Mouse (Mus musculus): Measurements from ENCODE around the gene Nwd1.
"Not testable (repeated sequence)": the region's sequence is repeated elsewhere in the genome, so short reads cannot be mapped to it uniquely, and the experiment has no call there.

Nwd1 gene

GRCm38 (mm10) chr8:72646060-72646767 is at the start of gene Nwd1:
Gene Nwd1, plus strand, starts transcription at chr8:72646711.
- DNase-seq = peak; percentile 81

- DNase-seq = no peak
Observed at GRCm38 (mm10) chr8:72642885-72643284, 3.6 kb upstream of the Nwd1 start.

- DNase-seq = peak; percentile 44
Observed at GRCm38 (mm10) chr8:72644601-72645000, 1.9 kb upstream of the Nwd1 start.

DNA sequence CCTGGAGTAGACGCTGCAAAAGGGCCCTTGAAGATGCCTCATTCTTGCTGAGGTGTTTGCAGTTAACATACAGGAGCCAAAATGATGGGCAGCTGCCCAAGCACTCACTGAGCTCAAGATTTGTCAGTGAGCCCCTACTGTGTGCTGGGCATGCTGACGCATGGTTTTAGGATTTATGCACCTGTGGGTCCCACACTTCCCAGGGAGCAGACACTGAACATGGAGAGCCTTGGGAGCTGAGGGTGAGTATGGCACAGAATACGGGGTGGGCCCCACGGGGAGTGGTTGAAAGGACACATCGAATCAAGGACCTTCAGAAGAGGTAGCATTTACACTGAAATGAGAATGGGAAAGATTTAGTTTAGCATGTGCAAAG is 245 bp downstream of the Nwd1 start:
- DNase-seq = no peak

GRCm38 (mm10) chr8:72650697-72651096 is 4.2 kb downstream of the Nwd1 start:
- DNase-seq = no peak

DNA sequence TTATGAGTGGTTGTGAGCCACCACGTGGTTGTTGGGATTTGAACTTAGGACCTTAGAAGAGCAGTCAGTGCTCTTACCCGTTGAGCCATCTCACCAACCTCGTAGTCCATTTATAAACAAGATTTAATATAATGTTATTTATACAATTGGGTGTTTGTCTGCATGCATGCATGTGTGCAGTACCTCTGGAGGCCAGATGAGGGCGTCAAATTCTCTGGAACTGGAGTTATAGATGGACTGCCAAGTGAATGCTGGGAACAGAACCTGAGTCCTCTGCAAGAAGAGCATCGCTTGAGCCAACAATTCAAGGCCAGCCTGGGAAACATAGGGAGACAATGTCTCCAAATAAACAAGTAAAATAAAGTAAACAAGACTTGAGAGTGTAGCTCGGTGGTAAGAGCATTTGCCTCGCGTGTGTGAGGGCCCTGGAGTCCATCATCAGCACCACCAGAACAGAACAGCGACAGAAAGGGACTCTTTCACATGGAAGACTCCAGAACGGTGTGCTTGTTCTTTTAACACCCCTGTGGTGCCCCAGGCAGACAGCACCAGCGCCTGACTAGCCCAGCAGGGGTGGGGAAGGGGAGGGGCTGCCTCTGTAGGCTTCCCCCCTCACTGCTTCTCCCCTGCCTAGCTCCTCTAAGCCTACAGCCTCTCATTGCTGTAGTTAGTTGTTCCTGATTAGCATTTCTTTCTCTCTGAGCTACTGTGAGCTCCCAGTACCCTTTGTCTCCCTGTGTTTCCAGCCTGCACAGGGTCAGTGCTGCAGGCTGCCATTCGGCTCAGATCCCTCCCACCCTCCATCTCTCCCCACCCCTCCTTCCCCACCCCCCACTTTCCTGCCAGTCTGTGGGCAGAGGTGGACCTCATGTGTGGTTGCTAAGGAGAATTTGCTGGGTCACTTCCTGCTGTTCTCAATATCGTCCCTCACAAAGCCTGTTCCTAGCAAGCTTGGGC is 8.3 kb downstream of the Nwd1 start:
- no peak for DNase-seq

DNA sequence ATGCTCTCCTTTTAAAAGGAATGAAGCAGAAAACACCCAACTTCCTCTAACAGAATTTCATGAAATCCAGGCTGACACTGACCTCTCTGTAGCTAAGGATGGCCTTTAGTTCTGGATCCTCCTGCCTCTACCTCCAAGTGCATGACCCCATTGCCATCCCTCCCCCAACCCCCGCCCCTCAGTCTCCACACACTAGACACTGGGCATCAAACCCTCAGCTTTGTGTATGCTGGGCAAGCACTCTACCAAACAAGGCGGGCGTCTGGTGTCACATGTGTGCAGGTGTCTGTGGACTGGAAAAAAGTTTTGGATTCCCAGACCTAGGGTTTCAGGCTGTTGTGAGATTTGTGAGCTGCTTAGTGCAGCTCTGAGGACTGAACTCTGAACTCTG is 9.0 kb downstream of the Nwd1 start:
- no peak for DNase-seq

GRCm38 (mm10) chr8:72659967-72660366 is 13.5 kb downstream of the Nwd1 start:
- DNase-seq = no peak

- DNase-seq = no peak
Observed at GRCm38 (mm10) chr8:72664107-72664652, 17.7 kb downstream of the Nwd1 start.

- no peak for DNase-seq
Observed at GRCm38 (mm10) chr8:72664757-72665156, 18.2 kb downstream of the Nwd1 start.

GRCm38 (mm10) chr8:72665405-72665804 is 18.9 kb downstream of the Nwd1 start:
- DNase-seq = no peak

GRCm38 (mm10) chr8:72668925-72669324 is 22.4 kb downstream of the Nwd1 start:
- DNase-seq = no peak

DNA sequence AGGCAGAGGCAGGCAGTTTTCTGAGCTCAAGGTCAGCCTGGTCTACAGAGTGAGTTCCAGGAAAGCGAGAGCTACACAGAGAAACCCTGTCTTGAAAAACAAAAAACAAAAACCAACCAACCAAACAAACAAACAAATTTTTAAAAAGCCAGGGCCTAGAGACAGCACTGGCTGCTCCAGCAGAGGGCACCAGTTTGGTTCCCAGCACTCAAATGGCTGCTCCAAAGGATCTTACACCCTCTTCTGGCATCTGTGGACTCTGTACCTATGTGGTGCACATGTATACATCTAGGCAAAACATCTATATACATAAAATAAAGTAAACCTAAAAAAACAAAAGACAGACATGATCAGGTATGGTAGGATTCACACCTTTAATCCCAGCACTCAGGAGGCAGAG is 26.3 kb downstream of the Nwd1 start:
- no peak for DNase-seq

- DNase-seq = no peak
Observed at GRCm38 (mm10) chr8:72674184-72674583, 27.7 kb downstream of the Nwd1 start.

- no peak for DNase-seq
Observed at GRCm38 (mm10) chr8:72676436-72676835, 29.9 kb downstream of the Nwd1 start.

DNA sequence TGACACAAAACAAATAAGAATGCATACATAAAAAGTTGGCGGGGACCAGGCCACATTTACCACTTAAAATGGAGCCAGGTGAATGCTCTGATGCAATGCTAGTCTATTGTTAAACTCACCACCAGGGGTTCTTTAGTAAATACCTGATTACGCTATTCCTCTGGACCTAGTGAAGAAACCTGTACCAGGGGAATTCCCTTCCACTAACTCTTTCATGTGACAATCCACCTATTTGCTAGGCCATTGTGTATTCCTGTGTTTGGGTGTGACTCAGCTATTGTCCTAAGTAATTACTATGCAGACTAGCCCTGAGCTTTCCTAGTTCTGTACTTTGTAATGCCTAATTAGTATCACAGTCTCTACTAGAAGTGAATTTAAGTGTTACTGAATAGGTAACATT is 30.3 kb downstream of the Nwd1 start:
- DNase-seq = not testable (repeated sequence)

GRCm38 (mm10) chr8:72677331-72677730 is 30.8 kb downstream of the Nwd1 start:
- DNase-seq = no peak

DNA sequence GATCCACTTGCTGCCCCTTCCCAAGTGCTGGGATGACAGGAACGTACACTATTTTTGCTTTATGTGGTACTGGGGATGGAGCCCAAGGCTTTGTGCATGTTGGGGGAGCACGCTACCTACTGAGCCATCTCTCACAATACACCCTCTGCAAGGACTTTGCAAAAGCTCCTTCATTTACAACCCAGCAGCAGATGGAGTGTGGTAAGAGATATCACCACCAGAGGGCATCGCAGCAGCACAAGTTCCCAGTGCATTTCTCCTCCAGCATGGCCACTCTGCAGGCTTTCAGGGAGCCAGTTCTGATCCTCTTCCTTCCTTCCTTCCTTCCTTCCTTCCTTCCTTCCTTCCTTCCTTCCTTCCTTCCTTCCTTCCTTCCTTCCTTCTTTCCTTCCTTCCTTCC is 33.6 kb downstream of the Nwd1 start:
- DNase-seq = peak; percentile 68

DNA sequence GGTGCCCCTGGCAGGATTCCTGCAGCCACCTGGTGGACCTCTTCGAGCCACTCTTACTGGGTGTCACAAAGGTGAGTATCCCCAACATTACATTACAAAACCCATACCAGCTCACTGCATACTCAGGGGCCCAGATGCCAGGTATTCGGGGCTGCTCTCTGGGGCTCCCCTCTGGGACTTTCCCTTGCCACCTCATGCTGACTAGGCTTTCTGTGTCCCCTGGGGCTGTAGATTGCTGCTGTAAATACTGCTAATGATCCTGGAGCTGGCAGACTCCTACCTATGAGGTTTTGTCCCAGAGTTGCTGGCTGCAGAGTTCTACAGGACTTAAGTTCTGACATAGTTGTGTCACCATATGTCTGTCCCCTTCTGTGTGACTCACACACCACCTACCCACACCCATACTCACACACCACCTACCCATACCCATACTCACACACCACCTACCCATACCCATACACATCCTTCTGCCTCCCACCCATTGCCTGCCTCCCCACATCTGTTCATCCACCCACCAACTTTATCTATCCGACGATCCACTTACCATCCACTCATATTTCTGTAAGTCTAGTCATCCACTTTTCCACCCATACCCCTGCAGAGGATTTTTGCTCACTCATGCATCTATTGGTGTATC is 35.7 kb downstream of the Nwd1 start:
- DNase-seq = peak; percentile 31

DNA sequence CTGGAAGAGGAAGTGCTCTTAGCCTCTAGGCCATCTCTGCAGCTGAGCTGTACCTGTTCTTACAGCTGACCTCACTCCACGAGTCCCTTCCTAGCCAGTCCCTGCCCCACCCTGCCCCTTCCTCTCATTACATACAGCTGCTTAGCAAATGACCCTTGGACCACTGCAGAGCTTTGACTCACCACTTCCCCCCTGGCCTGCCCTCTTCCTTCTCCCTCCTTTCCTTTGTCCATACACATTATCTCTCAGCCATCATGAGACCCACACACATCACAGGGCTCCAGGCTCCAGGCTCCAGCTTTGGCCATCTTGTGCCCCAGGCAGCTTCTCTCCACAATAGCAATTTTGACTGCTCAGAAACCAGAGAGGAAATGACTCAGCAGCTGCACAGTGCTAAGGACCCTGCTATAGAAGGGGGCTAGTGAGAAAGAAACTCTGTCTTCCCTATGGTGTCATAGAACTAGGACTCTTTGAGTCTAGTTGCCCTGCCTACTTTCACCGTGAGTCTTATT is 36.6 kb downstream of the Nwd1 start:
- no peak for DNase-seq

DNA sequence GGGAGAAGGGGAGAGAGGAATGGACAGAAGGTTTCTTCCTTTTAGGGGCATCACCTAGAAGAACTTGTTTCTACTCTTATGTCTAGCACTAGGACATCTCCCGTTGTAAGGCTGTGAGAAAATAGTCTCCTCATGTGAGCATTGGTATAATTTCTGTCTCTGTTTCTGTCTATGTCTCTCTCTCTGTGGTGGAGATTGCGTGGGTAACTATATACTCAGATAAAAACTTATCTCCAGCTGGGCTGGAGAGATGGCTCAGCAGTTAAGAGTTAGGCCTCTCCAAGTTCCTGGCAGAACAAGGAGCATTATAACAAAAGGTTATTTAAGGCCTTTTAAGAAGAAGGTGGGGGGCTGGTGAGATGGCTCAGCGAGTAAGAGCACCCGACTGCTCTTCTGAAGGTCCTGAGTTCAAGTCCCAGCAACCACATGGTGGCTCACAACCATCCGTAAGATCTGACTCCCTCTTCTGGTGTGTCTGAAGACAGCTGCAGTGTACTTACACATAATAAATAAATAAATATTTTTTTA is 37.1 kb downstream of the Nwd1 start:
- DNase-seq = not testable (repeated sequence)

DNA sequence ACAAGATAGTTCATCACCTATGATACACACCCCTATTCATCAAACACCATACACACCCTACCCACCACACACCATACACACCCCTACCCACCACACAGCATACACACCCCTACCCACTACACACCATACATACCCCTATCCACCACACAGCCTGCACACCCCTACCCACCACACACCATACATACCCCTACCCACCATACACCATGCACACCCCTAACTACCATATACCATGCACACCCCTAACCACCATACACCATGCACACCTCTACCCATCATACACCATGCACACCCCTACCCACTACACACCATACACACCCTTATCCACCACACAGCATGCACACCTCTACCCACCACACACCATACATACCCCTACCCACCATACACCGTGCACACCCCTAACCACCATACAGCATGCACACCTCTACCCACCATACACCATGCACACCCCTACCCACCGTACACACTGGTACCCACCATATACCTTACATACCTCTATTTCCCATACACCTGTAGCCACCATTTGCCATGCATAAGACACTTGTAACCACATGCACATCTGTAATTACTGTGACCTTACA is 51.9 kb downstream of the Nwd1 start:
- DNase-seq = no peak
